Mouse (Mus musculus): ENCODE data around the gene Rpl39. TPM values are rescaled to one million over a fixed set of nuclear protein-coding genes. Genes with fewer than 3 reads are reported as not detected.

Gene Rpl39
- total RNA-seq (2023), result 1,478 TPM

GRCm38 (mm10) chrX:37084927-37085660 lies at the start of gene Rpl39:
Gene Rpl39, minus strand, starts transcription at chrX:37085402.

GRCm38 (mm10) chrX:37126671-37127358 lies 41.6 kb upstream of the Rpl39 start, which contains the start of gene Nkap:
Gene Nkap, plus strand, starts transcription at chrX:37126795.

GRCm38 (mm10) chrX:37110193-37110880 lies 25.1 kb upstream of the Rpl39 start, which contains the start of gene Upf3b:
Gene Upf3b, minus strand, starts transcription at chrX:37110322.

GRCm38 (mm10) chrX:37048066-37048889 lies 36.9 kb downstream of the Rpl39 start, which contains the start of gene Sowahd:
Gene Sowahd, plus strand, starts transcription at chrX:37048845.

Other genes with a start within 250 kb of the Rpl39 start
- gene Ube2a, start 211.5 kb downstream of the Rpl39 start, total RNA-seq (2023), result 71.5 TPM
- 33.4 TPM for gene C330007P06Rik, start 211.3 kb downstream of the Rpl39 start, total RNA-seq (2023)
- gene Nkrf, start 182.5 kb downstream of the Rpl39 start, total RNA-seq (2023), result 15.8 TPM
- gene Sept6, start 93.6 kb downstream of the Rpl39 start, total RNA-seq (2023), result 151 TPM
- not detected for gene Sowahd, start 36.6 kb downstream of the Rpl39 start, total RNA-seq (2023)
- gene Upf3b, start 24.9 kb upstream of the Rpl39 start, total RNA-seq (2023), result 27.4 TPM
- 16.9 TPM for gene Nkap, start 41.4 kb upstream of the Rpl39 start, total RNA-seq (2023)
- not detected for gene Akap14, start 83.4 kb upstream of the Rpl39 start, total RNA-seq (2023)
- 87.6 TPM for gene Ndufa1, start 105.8 kb upstream of the Rpl39 start, total RNA-seq (2023)
- gene Rnf113a1, start 105.8 kb upstream of the Rpl39 start, total RNA-seq (2023), result 3.2 TPM
- gene Gm9, start 125.6 kb upstream of the Rpl39 start, total RNA-seq (2023), result not detected
- not detected for gene Rhox1, start 136.9 kb upstream of the Rpl39 start, total RNA-seq (2023)
- not detected for gene Rhox2a, start 159.6 kb upstream of the Rpl39 start, total RNA-seq (2023)
- gene Rhox3a, start 164.5 kb upstream of the Rpl39 start, total RNA-seq (2023), result not detected
- gene Rhox4a, start 179.9 kb upstream of the Rpl39 start, total RNA-seq (2023), result not detected